Mouse (Mus musculus) T-cell, adult 2 months (primary cell): Measurements from ENCODE around the gene Abcc4.

Experiments
- DNase-seq: peaks from one replicate; pipeline ENCODE4 v3.0.0; 2022; ENCODE audit warnings: low spot score

The Abcc4 gene

GRCm38 (mm10) chr14:118705808-118706731, at the start of gene Abcc4:
TSS of gene Abcc4 (minus strand) at chr14:118706219.
- peak; percentile 68 for DNase-seq

GRCm38 (mm10) chr14:118751193-118751753, 45.3 kb upstream of the Abcc4 start:
- DNase-seq, result no peak

DNA sequence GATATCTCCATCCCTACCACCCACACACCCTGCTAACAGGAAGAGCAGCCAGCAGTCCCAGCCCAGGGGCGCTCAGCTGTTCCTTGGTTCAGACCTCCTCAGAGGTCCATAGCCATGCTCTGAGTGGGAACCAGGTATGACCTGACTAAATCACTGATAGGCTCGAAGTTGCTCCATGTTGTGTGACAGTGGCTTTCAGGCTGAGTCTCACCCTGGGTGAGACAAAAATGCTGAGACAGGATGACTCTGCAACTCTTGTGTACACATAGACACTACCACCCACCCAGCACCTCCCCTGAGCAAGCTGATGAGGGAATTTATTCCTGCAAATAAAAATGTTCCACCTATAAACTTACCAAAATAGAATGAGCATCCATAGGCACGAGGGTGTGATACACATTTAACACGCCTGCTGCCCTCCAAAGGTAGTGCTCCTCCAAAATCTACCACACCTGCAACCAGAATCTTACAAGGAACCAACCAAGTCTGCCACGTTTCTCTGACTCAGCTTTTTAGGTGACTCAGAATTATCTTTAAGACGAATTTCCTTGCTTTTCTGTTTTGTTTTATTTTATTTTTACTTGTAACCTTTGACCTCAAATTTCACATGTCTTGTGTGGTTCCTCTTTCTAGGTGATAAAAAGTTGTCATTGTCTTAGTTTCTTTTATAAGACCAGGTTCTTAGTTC, 44.6 kb upstream of the Abcc4 start:
- DNase-seq, result no peak

DNA sequence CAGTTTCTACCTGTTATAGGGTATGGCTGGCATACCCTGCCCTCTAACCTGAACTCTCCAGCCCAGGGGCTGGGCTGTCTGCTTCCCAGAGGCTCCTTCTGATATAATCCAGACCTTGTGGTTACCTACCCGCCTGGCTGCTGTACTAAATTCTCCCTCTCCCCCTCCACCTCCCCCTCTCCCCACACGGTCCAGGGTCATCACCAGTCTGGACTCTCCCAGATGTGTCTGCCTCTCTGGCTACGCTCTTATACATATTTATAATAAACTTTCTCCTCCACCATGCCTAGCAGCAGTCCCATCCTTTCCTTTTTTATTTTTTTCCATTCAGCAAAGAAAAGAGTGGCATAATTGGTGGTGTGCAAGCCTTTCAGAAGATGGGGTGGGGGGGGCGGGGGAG, 43.7 kb upstream of the Abcc4 start:
- DNase-seq, result no peak

GRCm38 (mm10) chr14:118749068-118749467, 43.0 kb upstream of the Abcc4 start:
- no peak for DNase-seq

- DNase-seq, result no peak
These were observed 36.8 kb upstream of the Abcc4 start for GRCm38 (mm10) chr14:118742862-118743261.

DNA sequence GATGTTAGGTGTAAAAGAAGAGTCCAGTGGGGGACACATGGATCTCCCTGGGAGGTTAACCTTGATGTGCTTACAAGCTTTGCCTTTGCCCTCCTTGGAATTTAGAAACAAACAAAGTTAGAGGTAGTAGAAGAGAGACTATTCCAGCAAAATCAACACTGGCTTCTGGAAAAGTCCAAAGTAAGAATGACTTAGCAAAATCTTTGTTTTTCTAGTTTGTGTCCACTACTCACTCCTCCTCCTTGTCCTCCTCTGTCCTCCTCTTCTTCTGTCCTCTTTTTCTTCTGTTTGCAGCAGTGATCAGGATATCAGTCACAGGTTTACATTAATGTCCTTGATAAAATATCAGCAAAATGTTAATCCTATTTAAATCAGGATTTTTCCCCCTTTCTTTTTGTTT, 35.8 kb upstream of the Abcc4 start:
- DNase-seq, result no peak

DNA sequence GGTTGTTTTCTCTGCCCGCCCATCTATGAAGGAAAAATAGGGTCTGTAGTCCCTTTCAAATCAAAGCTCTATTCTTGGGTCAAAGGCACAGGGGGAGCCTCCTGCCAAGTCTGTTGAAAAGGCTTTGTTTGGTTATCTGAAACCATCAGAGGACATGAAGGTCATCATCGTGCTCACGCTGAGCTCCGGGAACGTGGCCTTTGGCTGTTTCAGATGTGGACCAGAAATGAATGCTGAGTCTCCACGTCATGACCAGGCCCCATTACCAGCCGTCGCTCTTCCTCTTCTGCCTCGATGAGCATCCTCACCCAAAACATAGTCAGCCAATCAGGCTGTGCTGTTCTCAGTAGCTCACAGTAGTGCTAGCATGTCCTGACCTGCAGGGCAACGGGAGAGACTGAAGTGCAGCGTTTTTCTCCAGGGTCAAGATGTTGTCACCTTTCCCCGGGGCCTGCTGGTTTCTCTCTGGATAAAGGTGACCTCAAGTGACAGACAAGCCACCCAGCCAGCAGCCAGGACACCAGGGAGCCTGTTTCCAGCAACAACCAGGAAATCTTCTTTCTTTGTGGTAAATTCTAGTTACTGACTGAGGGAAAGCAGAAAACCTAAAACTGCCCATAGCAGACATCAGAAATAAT, 31.4 kb upstream of the Abcc4 start:
- DNase-seq, result no peak

- DNase-seq, result no peak
These were observed 29.1 kb upstream of the Abcc4 start for GRCm38 (mm10) chr14:118735114-118735513.

DNA sequence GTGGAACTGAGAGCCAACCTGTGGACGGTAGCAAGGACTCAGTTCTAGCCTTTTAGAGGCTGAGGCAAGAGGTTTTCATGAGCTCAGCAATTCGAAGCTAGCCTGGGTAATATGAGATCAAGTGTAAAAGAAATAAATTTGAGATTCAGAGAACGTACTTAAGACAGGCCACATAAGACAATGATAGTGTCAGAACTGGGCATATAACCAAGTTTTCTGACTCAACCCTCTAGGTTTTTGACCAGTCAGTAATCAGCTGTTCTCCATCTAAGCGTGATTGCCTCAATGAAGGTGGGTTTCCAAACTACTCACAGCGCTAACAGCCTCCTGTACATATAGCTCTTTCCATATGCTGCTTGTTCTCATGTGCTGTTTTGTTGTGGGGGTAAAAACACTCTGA, 27.1 kb upstream of the Abcc4 start:
- no peak for DNase-seq

DNA sequence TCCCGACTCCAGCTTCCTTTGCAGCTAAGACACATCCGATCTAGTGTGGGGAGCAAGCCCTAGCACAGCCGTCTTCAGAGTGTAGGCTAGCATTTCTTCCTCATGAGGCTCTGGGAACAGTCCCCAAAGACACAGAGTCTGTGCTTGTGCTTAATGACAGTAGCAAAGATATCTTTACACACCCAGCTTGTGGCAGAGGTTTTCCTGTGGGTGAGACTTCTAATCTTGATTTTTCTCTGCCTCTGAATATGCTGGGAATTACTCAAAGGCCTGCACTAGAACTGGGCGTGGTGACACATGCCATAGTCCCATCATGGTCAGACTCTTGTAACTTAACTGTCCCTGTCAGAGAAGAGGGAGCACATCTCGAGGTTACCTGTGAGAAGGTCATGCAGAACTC, 24.6 kb upstream of the Abcc4 start:
- no peak for DNase-seq

DNA sequence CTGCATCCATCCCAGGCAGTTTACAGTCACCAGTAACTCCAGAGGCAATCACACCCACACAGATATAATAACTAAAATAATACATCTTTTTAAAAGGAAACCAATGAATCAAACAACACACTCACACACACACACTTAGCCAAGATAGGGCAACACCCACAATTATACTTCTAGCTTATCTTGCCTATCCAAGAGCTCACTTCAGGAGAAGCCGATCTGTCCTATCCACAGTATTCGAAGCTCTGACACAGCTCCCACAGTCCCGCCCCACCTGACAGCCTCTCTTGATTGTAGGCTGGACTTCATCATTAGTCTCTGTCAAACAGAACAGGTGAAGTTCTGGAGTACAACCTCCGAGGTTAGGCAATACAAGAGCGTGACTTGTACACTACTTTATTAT, 19.4 kb upstream of the Abcc4 start:
- DNase-seq, result no peak

DNA sequence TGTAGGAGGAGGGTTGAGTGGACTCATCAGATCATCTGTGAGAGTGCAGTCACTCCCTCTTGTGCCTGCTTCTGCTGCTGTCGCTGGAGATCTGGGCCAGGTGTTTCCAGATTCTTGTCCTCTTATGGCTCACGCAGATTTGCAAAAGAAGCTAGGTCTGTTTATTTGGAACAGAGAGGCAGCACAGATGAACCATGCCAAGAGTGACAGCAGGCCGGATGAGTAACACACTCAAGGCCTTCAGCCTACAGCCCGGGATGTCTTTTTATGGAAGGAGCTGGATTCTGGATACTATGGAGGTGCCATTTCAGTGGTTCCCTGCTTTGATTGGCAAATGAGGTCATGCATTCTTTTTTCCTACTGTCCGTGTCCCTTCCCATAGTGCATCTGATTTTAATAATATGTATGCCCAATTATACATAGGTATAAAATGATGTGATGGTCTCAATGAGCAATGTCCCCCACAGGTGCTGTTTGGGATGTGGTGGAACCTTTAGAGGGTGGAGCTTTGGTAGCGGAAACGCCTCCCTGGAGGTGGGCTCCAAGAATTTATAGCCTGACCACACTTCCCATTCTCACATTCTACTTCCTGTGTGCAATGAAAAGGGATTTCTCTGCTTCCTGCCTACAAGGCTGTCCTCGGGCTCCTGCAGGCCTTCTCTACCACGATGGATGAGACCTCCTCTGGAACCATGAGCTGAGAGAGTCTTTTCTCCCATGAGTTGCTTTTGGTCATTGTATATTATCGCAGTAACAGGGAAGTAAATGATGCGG, 18.1 kb upstream of the Abcc4 start:
- no peak for DNase-seq

GRCm38 (mm10) chr14:118719566-118720174, 13.7 kb upstream of the Abcc4 start:
- DNase-seq, result no peak

GRCm38 (mm10) chr14:118718576-118718975, 12.6 kb upstream of the Abcc4 start:
- no peak for DNase-seq

GRCm38 (mm10) chr14:118716372-118717312, 10.6 kb upstream of the Abcc4 start:
- no peak for DNase-seq

GRCm38 (mm10) chr14:118714720-118715119, 8.7 kb upstream of the Abcc4 start:
- DNase-seq, result no peak

GRCm38 (mm10) chr14:118714320-118714719, 8.3 kb upstream of the Abcc4 start:
- DNase-seq, result no peak

GRCm38 (mm10) chr14:118713869-118714268, 7.8 kb upstream of the Abcc4 start:
- DNase-seq, result no peak

- no peak for DNase-seq
These were observed 7.4 kb upstream of the Abcc4 start for GRCm38 (mm10) chr14:118713408-118713807.
